Mouse (Mus musculus) cortical plate, adult 2 months (tissue): ENCODE measurements around the gene Gcnt3.

ENCODE experiments used
- CTCF ChIP-seq: fragments of 200-500 bp; IDR thresholded peaks from 2 replicates; pipeline ENCODE4 v1.5.1; 2011; ENCODE audit warnings: mild to moderate bottlenecking, control low read depth, low read length; ENCODE audit not compliant: insufficient read depth; ENCODE audit errors: extremely low read depth
- POLR2A ChIP-seq: fragments of 200-500 bp; IDR thresholded peaks from 2 replicates; pipeline ENCODE4 v1.6.1; 2011; ENCODE audit warnings: mild to moderate bottlenecking, low read length, control low read depth; ENCODE audit not compliant: insufficient read depth; ENCODE audit errors: extremely low read depth

DNA sequence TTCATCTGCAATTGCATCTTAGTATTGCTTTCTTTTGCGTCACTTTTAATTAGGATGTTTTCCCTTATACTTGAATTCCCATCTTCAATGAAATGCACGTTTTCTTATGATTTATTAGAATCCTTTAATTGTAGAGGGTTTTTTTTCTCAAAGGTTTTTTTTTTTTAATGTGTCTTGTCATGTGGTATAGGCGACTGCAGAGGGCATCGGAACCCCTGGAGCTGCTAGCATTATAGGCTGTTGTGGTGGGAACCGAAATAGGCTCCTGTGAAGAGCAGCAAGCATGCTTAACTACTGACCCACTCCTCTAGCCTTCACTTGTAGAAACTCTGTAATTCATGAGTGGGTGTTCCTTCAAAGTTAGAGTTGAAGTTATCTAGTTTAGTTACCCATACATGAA lies 47.5 kb downstream of the Gcnt3 start:
- TF ChIP-seq CTCF (no peak), POLR2A (no peak)
